Mouse (Mus musculus): ENCODE measurements at regions not wholly inside any gene's neighbourhood (a gene's known extent, or its start where the extent isn't known, plus 50 kb on each side); places are given as distances from the start of the nearest gene placed in this dataset.

- no peak for TF ChIP-seq CTCF (IDR thresholded peaks at IDR 0.05; ENCODE audit: low read depth)
- no peak for TF ChIP-seq EP300 (IDR thresholded peaks at IDR 0.05; ENCODE audit: low read depth)
Observed at GRCm38 (mm10) chr19:18353960-18354359, 277.7 kb downstream of the Ostf1 start.
